Mouse (Mus musculus): ENCODE measurements around the gene Mllt1.

DNA sequence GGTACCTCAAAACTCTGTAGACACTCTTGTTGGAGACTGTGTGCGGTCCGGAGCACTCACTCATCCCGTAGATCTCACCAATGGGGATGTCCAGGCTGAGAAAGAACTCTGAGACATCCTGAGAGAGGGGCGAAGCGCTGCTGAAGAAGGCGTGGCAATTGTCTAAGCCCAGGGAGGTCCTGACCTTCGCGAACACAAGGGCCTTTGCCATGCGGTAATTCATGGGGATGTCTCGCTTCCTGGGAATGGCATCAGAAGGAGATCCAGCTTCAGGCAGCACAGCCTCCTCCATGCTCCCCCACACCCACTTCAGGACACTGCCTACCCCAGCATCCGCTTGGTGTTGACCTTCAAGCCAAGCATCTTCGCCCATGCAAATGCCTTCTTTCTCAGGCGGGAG is 85.5 kb downstream of the Mllt1 start:
- TF ChIP-seq POLR2A (IDR thresholded peaks at IDR 0.05; ENCODE audit: low read depth, low read length) (no peak), CTCF (conservative IDR thresholded peaks at IDR 0.05 in 1 of 2, IDR thresholded peaks at IDR 0.05 in 1 of 2; ENCODE audit: low read depth in 2 of 2, low read length in 2 of 2) (no peak), MAX (IDR thresholded peaks at IDR 0.05; ENCODE audit: low read length) (no peak), IRF4 (IDR thresholded peaks at IDR 0.05; ENCODE audit: low read depth, low read length) (no peak), MXI1 (IDR thresholded peaks at IDR 0.05; ENCODE audit: low read depth, low read length) (no peak), E2F4 (IDR thresholded peaks at IDR 0.05; ENCODE audit: insufficient replicate concordance, low read depth, low read length) (no peak), CHD1 (IDR thresholded peaks at IDR 0.05; ENCODE audit: low read depth, low read length) (no peak), NELFE (IDR thresholded peaks at IDR 0.05; ENCODE audit: low read depth, low read length) (no peak), TCF12 (IDR thresholded peaks at IDR 0.05; ENCODE audit: low read depth, low read length) (no peak)
